Mouse (Mus musculus) midbrain, embryonic 16.5 days (tissue): ENCODE data around the gene Lad1. TPM values are rescaled to one million over a fixed set of nuclear protein-coding genes. Genes with fewer than 3 reads are reported as not detected.

Experiments used
- ATAC-seq: fragments of 200-750 bp; cut with Nextera tagmentation; 2 replicates; pipeline ENCODE4 v1.8.0; 2017; ENCODE audit warnings: moderate TSS enrichment
- H3K27ac ChIP-seq: fragments of 300-500 bp; sonication (generic); 2 replicates; pipeline ENCODE4 v1.5.1; 2014; ENCODE audit warnings: mild to moderate bottlenecking, low read length, mixed read lengths
- H3K27me3 ChIP-seq: fragments of 300-500 bp; sonication (generic); 2 replicates; pipeline ENCODE4 v1.6.1; 2014; ENCODE audit warnings: low read depth, low read length, mixed read lengths; ENCODE audit not compliant: control insufficient read depth, insufficient read depth
- H3K36me3 ChIP-seq: fragments of 300-500 bp; sonication (generic); 2 replicates; pipeline ENCODE4 v1.6.1; 2014; ENCODE audit warnings: mild to moderate bottlenecking, low read length, moderate library complexity, mixed read lengths; ENCODE audit not compliant: control insufficient read depth, insufficient read depth
- H3K4me1 ChIP-seq: fragments of 300-500 bp; sonication (generic); 2 replicates; pipeline ENCODE4 v1.6.1; 2014; ENCODE audit warnings: mild to moderate bottlenecking, low read length, mixed read lengths; ENCODE audit not compliant: control insufficient read depth, insufficient read depth
- H3K4me2 ChIP-seq: fragments of 300-500 bp; sonication (generic); 2 replicates; pipeline ENCODE4 v1.6.1; 2014; ENCODE audit warnings: mild to moderate bottlenecking, low read length, mixed read lengths
- H3K4me3 ChIP-seq: fragments of 300-500 bp; sonication (generic); 2 replicates; pipeline ENCODE4 v1.5.1; 2014; ENCODE audit warnings: low read depth, mild to moderate bottlenecking, low read length, moderate library complexity, mixed read lengths
- H3K9ac ChIP-seq: fragments of 300-500 bp; sonication (generic); 2 replicates; pipeline ENCODE4 v1.6.1; 2014; ENCODE audit warnings: low read depth, low read length, mixed read lengths
- H3K9me3 ChIP-seq: fragments of 300-500 bp; sonication (generic); replicated peaks from 2 replicates; pipeline ENCODE4 v1.6.1; 2014; ENCODE audit warnings: mild to moderate bottlenecking, low read length, mixed read lengths; ENCODE audit not compliant: control insufficient read depth, poor library complexity, severe bottlenecking
- WGBS: fragments of 180-500 bp; shearing (Covaris S2); extraction: QIAGEN DNeasy Blood & Tissue Kit; methylation state at CpG from one replicate; pipeline ENCODE4 v1.1.7; 2014; 5-methylcytosine and 5-hydroxymethylcytosine counted together
- polyA plus RNA-seq: library from polyadenylated mRNA; unstranded; fragments of >200 nt; fragmentation: Nextera tagmentation; extraction: Ambion mirVana; gene quantifications from 2 replicates; pipeline ENCODE4 v1.2.1, GENCODE M21; 2015

Gene Lad1
- polyA plus RNA-seq, 1 experiment from 2014 or later, result 0.95 TPM

GRCm38 (mm10) chr1:135877248-135877647, 58.9 kb downstream of the Lad1 start:
- no peaks in the 10 kb centered on the region for H3K9me3 ChIP-seq
- H3K9ac ChIP-seq, result no peak overlapping the region
- no peaks in the 10 kb centered on the region for H3K4me1 ChIP-seq
- no peak overlapping the region for H3K4me3 ChIP-seq
- 78% methylated on average over 2 of the region's 2 CpGs for WGBS
- H3K36me3 ChIP-seq, result no peaks in the 10 kb centered on the region
- H3K4me2 ChIP-seq, result no peak overlapping the region
- no peaks in the 10 kb centered on the region for H3K27me3 ChIP-seq
- no peak for ATAC-seq
- H3K27ac ChIP-seq, result no peak overlapping the region

- Histone ChIP-seq H3K4me1 (no peaks in the 10 kb centered on the region), H3K9ac (no peak overlapping the region), H3K9me3 (no peaks in the 10 kb centered on the region), H3K27ac (no peak overlapping the region), H3K4me2 (no peak overlapping the region), H3K36me3 (no peaks in the 10 kb centered on the region), H3K27me3 (no peaks in the 10 kb centered on the region), H3K4me3 (no peak overlapping the region)
- ATAC-seq, result no peak
- 79% methylated on average over 10 of the region's 10 CpGs for WGBS
Measured at GRCm38 (mm10) chr1:135882385-135883109, 64.1 kb downstream of the Lad1 start.

Other genes with a start within 250 kb of the Lad1 start
- 53.9 and 57.1 TPM in 2 replicates for gene Nav1, start 211.3 kb upstream of the Lad1 start, polyA plus RNA-seq
- 11.4 and 13.1 TPM in 2 replicates for gene Csrp1, start 98.5 kb upstream of the Lad1 start, polyA plus RNA-seq
- gene Phlda3, start 52.5 kb upstream of the Lad1 start, polyA plus RNA-seq, result 26.6 and 33.0 TPM in 2 replicates
- gene Tnni1, start 39.2 kb upstream of the Lad1 start, polyA plus RNA-seq, result 0.35 and 1.1 TPM in 2 replicates
- gene Tnnt2, start 17.8 kb downstream of the Lad1 start, polyA plus RNA-seq, result 0.46 and 0.53 TPM in 2 replicates
- 0.06 TPM in 1 of 2 replicates, not detected in the other for gene Pkp1, start 100.6 kb downstream of the Lad1 start, polyA plus RNA-seq
- 0.11 TPM in 1 of 2 replicates, not detected in the other for gene Igfn1, start 187.7 kb downstream of the Lad1 start, polyA plus RNA-seq
- gene Tmem9, start 189.6 kb downstream of the Lad1 start, polyA plus RNA-seq, result 147 and 169 TPM in 2 replicates
- gene Ascl5, start 232.2 kb downstream of the Lad1 start, polyA plus RNA-seq, result not detected in 2 replicates
- gene Cacna1s, start 234.2 kb downstream of the Lad1 start, polyA plus RNA-seq, result 0.39 and 1.3 TPM in 2 replicates